Mouse (Mus musculus) ES-E14 (cell line): ENCODE results near the gene Dab1.

Experiments
- CHD2 ChIP-seq: IDR thresholded peaks from 2 replicates; pipeline ENCODE4 v1.6.1; 2014; ENCODE audit warnings: mild to moderate bottlenecking, low read depth, low read length, inconsistent platforms
- HCFC1 ChIP-seq: IDR thresholded peaks from 2 replicates; pipeline ENCODE4 v1.6.1; 2012; ENCODE audit warnings: low read length, inconsistent platforms, borderline replicate concordance; ENCODE audit not compliant: insufficient read depth
- MAFK ChIP-seq: IDR thresholded peaks from 2 replicates; pipeline ENCODE4 v1.6.1; 2014; ENCODE audit warnings: mild to moderate bottlenecking, low read depth, low read length, inconsistent platforms; ENCODE audit not compliant: insufficient read depth
- ZC3H11A ChIP-seq: IDR thresholded peaks from 2 replicates; pipeline ENCODE4 v1.6.1; 2012; ENCODE audit warnings: low read depth, mild to moderate bottlenecking, inconsistent platforms, low read length, borderline replicate concordance
- ZNF384 ChIP-seq: IDR thresholded peaks from 2 replicates; pipeline ENCODE4 v1.6.1; 2012; ENCODE audit warnings: low read depth, low read length, inconsistent platforms

- no peak for TF ChIP-seq ZNF384
- TF ChIP-seq ZC3H11A, result no peak
- TF ChIP-seq CHD2, result no peak
- no peak for TF ChIP-seq MAFK
- TF ChIP-seq HCFC1, result no peak
These were observed 292.9 kb downstream of the Dab1 start for GRCm38 (mm10) chr4:103912071-103912470.
